10 mouse cellular contexts compared by ENCODE assay signal in genomic region chr12:29934120-29934581, GRCm38 (mm10). TPM values are rescaled to one million over a fixed set of nuclear protein-coding genes. Genes with fewer than 3 reads are reported as not detected.
DNase-seq lines count a peak whose midpoint lies in the region; TF ChIP-seq lines count a peak whose summit lies in the region.
"Had no signal": no experiment of that assay in that cellular context is flagged by ENCODE, and none has a peak within 500 bp of the region (broad histone marks: within the 10 kb centered on the region; RNA-seq: fewer than 3 reads in every experiment).

No protein-coding gene starts in this region.

- H3K36me3 ChIP-seq in C2C12 (ENCODE audit: control insufficient read depth, insufficient read depth), result no peaks in the 10 kb centered on the region
- H3K36me3 ChIP-seq: liver, embryonic 13.5 days had no signal

- no peaks in the 10 kb centered on the region for H3K27me3 ChIP-seq in C2C12 (ENCODE audit: control insufficient read depth, insufficient read depth, insufficient read length)

- H3ac ChIP-seq in C2C12 (ENCODE audit: control insufficient read depth, insufficient read length, low read depth), result no peak overlapping the region

- intact Hi-C loops in left cerebral cortex, postnatal 25 days (cut with DNase I), result loop anchor here (10.0 kb wide), 2 partner anchors 441 to 651 kb away; partner anchors contain the start of genes Sntg2 and Tmem18

- peaks cover 18% of the 10 kb centered on the region for H3K79me2 ChIP-seq in C2C12 (ENCODE audit: control insufficient read depth, insufficient read depth)

- peaks cover 8% of the 10 kb centered on the region for H3K79me3 ChIP-seq in C2C12 (ENCODE audit: low read depth)

- DNase-seq in heart, adult 9 months (ENCODE audit: low spot score in 2 of 2), result peak; percentile 44 to 50
- DNase-seq in heart, adult 8-10 months (ENCODE audit: low spot score), result no peak
- peak; percentile 66 for DNase-seq in NIH3T3 (ENCODE audit: low read depth)
- DNase-seq in left cerebral cortex, postnatal 25 days (ENCODE audit: low spot score in 2 of 2), result peak; percentile 73 to 95
- no peak for DNase-seq in spleen, postnatal 36 days (ENCODE audit: low spot score in 2 of 2)
- no peak for DNase-seq in spleen, adult 12 weeks (ENCODE audit: low spot score)
- DNase-seq: cerebellum, postnatal 25 days; liver, embryonic 13.5 days had no signal

- H3K4me3 ChIP-seq in C2C12 (ENCODE audit: insufficient read depth, poor library complexity, severe bottlenecking), result no peak overlapping the region
- H3K4me3 ChIP-seq: liver, embryonic 13.5 days had no signal

- no peak for TF ChIP-seq CTCF in C2C12 (IDR thresholded peaks at IDR 0.05; ENCODE audit: control insufficient read depth, insufficient read depth, insufficient read length)

TF ChIP-seq in C2C12, 6 proteins besides CTCF, POLR2A, EP300 and RAD21:
- TF ChIP-seq USF1 (IDR thresholded peaks at IDR 0.05; ENCODE audit: low read depth), result no peak
- TF ChIP-seq CEBPB (IDR thresholded peaks at IDR 0.05; ENCODE audit: low read depth), result no peak
- no peak for TF ChIP-seq MYOG (IDR thresholded peaks at IDR 0.05; ENCODE audit: control insufficient read depth, extremely low read depth, insufficient read length)
- TF ChIP-seq MYOD1 (IDR thresholded peaks at IDR 0.05; ENCODE audit: control insufficient read depth, insufficient read length, low read depth), result no peak
- TF ChIP-seq MAX (IDR thresholded peaks at IDR 0.05), result peak; percentile 84
- TF ChIP-seq FOSL1 (IDR thresholded peaks at IDR 0.05; ENCODE audit: insufficient read depth, low read length, poor library complexity, severe bottlenecking), result no peak

RNA-seq across cellular contexts. Expression of gene Pxdn, which starts 3.3 kb away (rescaled TPM):
- total RNA-seq in heart, adult 8-10 months (2022), result 10 to 100 TPM; 23.8 to 32.9 (median 29.5) TPM
- 22.8 TPM for polyA plus RNA-seq in C2C12 (2012; fragmentation: generic; extraction: Trizol)
- total RNA-seq in left cerebral cortex, postnatal 25 days (2021), result 10 to 100 TPM; 45.7 to 51.9 TPM
- total RNA-seq: megakaryocyte, adult 5-6 weeks had no signal

Comparison
In these comparisons a context has a peak if more than half of its experiments do, and no peak if none do; other contexts are left out.
1. DNase-seq: peak in heart, adult 9 months (2 of 2), NIH3T3 (single experiment) and left cerebral cortex, postnatal 25 days (2 of 2); none in heart, adult 8-10 months (single experiment), spleen, postnatal 36 days (0 of 2) and spleen, adult 12 weeks (single experiment).